Mouse (Mus musculus) intestine, embryonic 16.5 days (tissue): Measurements from ENCODE around the gene Leo1. TPM values are rescaled to one million over a fixed set of nuclear protein-coding genes. Genes with fewer than 3 reads are reported as not detected.
A peak's percentile ranks its signal among the peaks of the same experiment; 100 is the strongest.

Source experiments
- ATAC-seq: fragments of 200-750 bp; cut with Nextera tagmentation; 2 replicates; pipeline ENCODE4 v1.8.0; 2017; ENCODE audit warnings: moderate TSS enrichment, moderate library complexity
- H3K27ac ChIP-seq: fragments of 300-500 bp; sonication (generic); 2 replicates; pipeline ENCODE4 v1.5.1; 2014; ENCODE audit warnings: mild to moderate bottlenecking, low read length
- H3K27me3 ChIP-seq: fragments of 300-500 bp; sonication (generic); replicated peaks from 2 replicates; pipeline ENCODE4 v1.6.1; 2014; ENCODE audit warnings: low read length, control low read depth, mixed read lengths; ENCODE audit not compliant: control insufficient read depth, insufficient read depth
- H3K36me3 ChIP-seq: fragments of 300-500 bp; sonication (generic); 2 replicates; pipeline ENCODE4 v1.6.1; 2014; ENCODE audit warnings: low read length, control low read depth; ENCODE audit not compliant: control insufficient read depth, insufficient read depth
- H3K4me1 ChIP-seq: fragments of 300-500 bp; sonication (generic); 2 replicates; pipeline ENCODE4 v1.6.1; 2014; ENCODE audit warnings: low read length, control low read depth, mixed read lengths; ENCODE audit not compliant: control insufficient read depth, insufficient read depth
- H3K4me2 ChIP-seq: fragments of 300-500 bp; sonication (generic); 2 replicates; pipeline ENCODE4 v1.6.1; 2014; ENCODE audit warnings: low read depth, low read length, control low read depth
- H3K4me3 ChIP-seq: fragments of 300-500 bp; sonication (generic); 2 replicates; pipeline ENCODE4 v1.5.1; 2014; ENCODE audit warnings: mild to moderate bottlenecking, low read length
- H3K9ac ChIP-seq: fragments of 300-500 bp; sonication (generic); 2 replicates; pipeline ENCODE4 v1.6.1; 2014; ENCODE audit warnings: low read depth, low read length
- H3K9me3 ChIP-seq: fragments of 300-500 bp; sonication (generic); 2 replicates; pipeline ENCODE4 v1.6.1; 2016; ENCODE audit warnings: low read length, control low read depth; ENCODE audit not compliant: control insufficient read depth
- WGBS: fragments of 180-500 bp; shearing (Covaris S2); extraction: QIAGEN DNeasy Blood & Tissue Kit; methylation state at CpG from one replicate; pipeline ENCODE4 v1.1.7; 2014; 5-methylcytosine and 5-hydroxymethylcytosine counted together
- polyA plus RNA-seq: library from polyadenylated mRNA; unstranded; fragments of >200 nt; fragmentation: Nextera tagmentation; extraction: Ambion mirVana; gene quantifications from 2 replicates; pipeline ENCODE4 v1.2.1, GENCODE M21; 2015

Gene Leo1
- 26.8 and 31.1 TPM in 2 replicates for polyA plus RNA-seq

DNA sequence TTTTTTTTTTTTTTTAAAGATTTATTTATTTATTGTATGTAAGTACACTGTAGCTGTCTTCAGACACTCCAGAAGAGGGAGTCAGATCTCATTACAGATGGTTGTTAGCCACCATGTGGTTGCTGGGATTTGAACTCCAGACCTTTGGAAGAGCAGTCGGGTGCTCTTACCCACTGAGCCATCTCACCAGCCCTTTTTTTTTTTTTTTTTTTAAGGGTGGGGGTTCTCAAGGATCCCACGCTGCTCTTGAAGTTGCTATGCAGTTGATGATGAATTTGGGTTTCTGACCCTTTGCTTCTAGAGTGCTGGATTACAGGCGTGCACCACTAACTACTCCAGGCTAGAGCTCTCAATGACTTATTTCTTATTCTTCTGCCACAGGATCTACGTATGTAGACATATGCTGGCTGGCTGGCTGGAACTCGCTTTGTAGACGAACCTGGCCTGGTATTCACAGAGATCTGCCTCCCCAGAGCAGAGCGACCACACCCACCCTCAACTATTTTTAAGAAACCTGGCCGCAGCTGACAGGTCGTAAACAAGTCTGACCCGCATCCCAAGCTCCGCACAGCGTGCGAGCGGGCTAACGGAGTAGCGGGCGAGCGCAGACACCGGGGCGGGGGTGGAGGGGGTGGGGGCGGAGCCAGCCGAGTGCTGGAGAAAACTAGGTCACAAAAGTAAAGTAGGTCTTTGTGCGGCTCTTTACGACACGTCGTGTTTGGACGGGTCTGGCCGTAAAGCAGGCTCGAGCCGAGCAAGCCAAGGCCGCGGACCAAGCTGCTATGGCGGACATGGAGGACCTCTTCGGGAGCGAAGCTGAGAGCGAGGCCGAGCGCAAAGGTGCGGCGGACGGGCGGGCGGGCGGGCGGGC is at the start of gene Leo1:
TSS of gene Leo1 (plus strand) at position 729 of the 871 bp plus-strand sequence.
- Histone ChIP-seq H3K4me1 (peaks cover 8% of the 10 kb centered on the region; the same call in 1 of the 2 replicates), H3K27ac (peak within 1 kb of the TSS; percentile 77), H3K4me3 (peak within 1 kb of the TSS; percentile 85), H3K9ac (peak within 1 kb of the TSS; percentile 89), H3K9me3 (no peaks in the 10 kb centered on the region), H3K36me3 (peaks cover 7% of the 10 kb centered on the region; the same call in 1 of the 2 replicates), H3K27me3 (no peaks in the 10 kb centered on the region), H3K4me2 (peak within 1 kb of the TSS; percentile 87)
- peak; percentile 96 for ATAC-seq
- under 1% methylated on average over 44 of the region's 45 CpGs for WGBS

GRCm38 (mm10) chr9:75393251-75393650 is 48.1 kb upstream of the Leo1 start:
- 71% methylated on average over 12 of the region's 12 CpGs for WGBS
- H3K36me3 ChIP-seq = peaks cover 29% of the 10 kb centered on the region

GRCm38 (mm10) chr9:75395971-75396370 is 45.4 kb upstream of the Leo1 start:
- WGBS = 68% methylated on average over 6 of the region's 6 CpGs
- Histone ChIP-seq H3K4me2 (no peak overlapping the region), H3K36me3 (peaks cover 29% of the 10 kb centered on the region), H3K9ac (no peak overlapping the region), H3K27me3 (no peaks in the 10 kb centered on the region), H3K9me3 (no peaks in the 10 kb centered on the region), H3K4me3 (no peak overlapping the region), H3K4me1 (peaks cover 3% of the 10 kb centered on the region; the same call in 1 of the 2 replicates), H3K27ac (0 out of 2 replicates have a peak overlapping the region, but pooled peaks have one; percentile 7)
- peak; percentile 89 for ATAC-seq

More at GRCm38 (mm10) chr9:75393251-75393650, 48.1 kb upstream of the Leo1 start:
- Histone ChIP-seq H3K4me2 (no peak overlapping the region), H3K27ac (no peak overlapping the region), H3K27me3 (no peaks in the 10 kb centered on the region), H3K9ac (no peak overlapping the region), H3K4me1 (peaks cover 3% of the 10 kb centered on the region; the same call in 1 of the 2 replicates), H3K9me3 (no peaks in the 10 kb centered on the region), H3K4me3 (no peak overlapping the region)
- no peak for ATAC-seq

- Histone ChIP-seq H3K27me3 (no peaks in the 10 kb centered on the region), H3K4me3 (no peak overlapping the region), H3K36me3 (peaks cover 13% of the 10 kb centered on the region), H3K9me3 (no peaks in the 10 kb centered on the region), H3K9ac (no peak overlapping the region), H3K4me1 (peaks cover 14% of the 10 kb centered on the region; the same call in 1 of the 2 replicates), H3K4me2 (no peak overlapping the region), H3K27ac (no peak overlapping the region)
- 93% methylated on average over 4 of the region's 4 CpGs for WGBS
- no peak for ATAC-seq
Observed at GRCm38 (mm10) chr9:75399069-75399468, 42.3 kb upstream of the Leo1 start.

DNA sequence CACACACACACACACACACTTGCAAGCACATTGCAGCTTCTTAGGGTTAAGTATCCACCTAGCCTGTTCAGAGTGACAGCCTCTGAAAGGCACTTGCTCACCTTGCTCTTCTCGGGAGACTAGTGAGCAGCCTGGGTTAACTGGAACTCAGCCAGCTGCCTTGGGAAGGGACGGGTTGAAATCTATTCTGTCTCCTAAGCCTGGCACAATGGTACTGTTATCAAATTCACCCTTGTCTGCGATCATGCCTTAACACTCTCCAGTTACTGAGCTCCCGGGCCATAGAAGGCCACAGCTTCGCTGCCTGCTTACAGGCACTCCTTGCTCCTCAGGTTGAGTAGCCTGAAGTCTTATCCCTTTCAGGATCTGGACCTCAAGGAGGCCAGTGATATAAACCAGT is 40.7 kb upstream of the Leo1 start:
- Histone ChIP-seq H3K36me3 (peaks cover 11% of the 10 kb centered on the region), H3K27ac (no peak overlapping the region), H3K4me2 (no peak overlapping the region), H3K27me3 (no peaks in the 10 kb centered on the region), H3K4me1 (peaks cover 14% of the 10 kb centered on the region; the same call in 1 of the 2 replicates), H3K9me3 (no peaks in the 10 kb centered on the region), H3K9ac (no peak overlapping the region), H3K4me3 (no peak overlapping the region)
- no peak for ATAC-seq
- WGBS = 65% methylated on average over 5 of the region's 5 CpGs

- no peak for ATAC-seq
- Histone ChIP-seq H3K4me1 (peaks cover 18% of the 10 kb centered on the region), H3K36me3 (peaks cover 6% of the 10 kb centered on the region), H3K4me3 (no peak overlapping the region), H3K9ac (no peak overlapping the region), H3K9me3 (no peaks in the 10 kb centered on the region), H3K27ac (no peak overlapping the region; the same call in 1 of the 2 replicates), H3K27me3 (no peaks in the 10 kb centered on the region), H3K4me2 (0 out of 2 replicates have a peak overlapping the region, but pooled peaks have one; percentile 1)
- WGBS = 53% methylated on average over 20 of the region's 20 CpGs
Observed at GRCm38 (mm10) chr9:75401593-75402504, 39.5 kb upstream of the Leo1 start.

DNA sequence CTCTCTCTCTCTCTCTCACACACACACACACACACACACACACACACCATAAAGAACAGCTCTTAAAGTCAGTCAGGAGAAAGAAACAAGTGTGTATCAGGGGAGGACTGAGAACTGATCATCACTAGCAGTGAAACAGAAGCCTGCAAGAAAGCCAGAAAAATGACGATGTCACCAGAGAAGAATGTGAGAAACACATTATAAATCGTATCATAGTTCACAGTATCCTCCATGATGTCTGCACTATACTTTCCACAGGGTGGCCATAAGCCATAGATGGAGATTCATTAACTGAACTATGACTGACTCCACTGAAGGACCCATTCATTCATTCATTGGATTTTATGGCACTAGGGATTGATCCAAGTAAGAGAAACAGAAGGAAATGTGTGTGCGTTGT is 37.8 kb upstream of the Leo1 start:
- WGBS = 38% methylated on average over 3 of the region's 3 CpGs
- Histone ChIP-seq H3K4me3 (no peak overlapping the region), H3K9me3 (no peaks in the 10 kb centered on the region), H3K27ac (no peak overlapping the region), H3K4me2 (no peak overlapping the region), H3K27me3 (no peaks in the 10 kb centered on the region), H3K4me1 (peaks cover 21% of the 10 kb centered on the region), H3K9ac (no peak overlapping the region), H3K36me3 (no peaks in the 10 kb centered on the region)
- ATAC-seq = no peak

- Histone ChIP-seq H3K9me3 (no peaks in the 10 kb centered on the region), H3K27me3 (no peaks in the 10 kb centered on the region), H3K4me1 (peaks cover 25% of the 10 kb centered on the region), H3K4me3 (no peak overlapping the region), H3K9ac (no peak overlapping the region), H3K4me2 (no peak overlapping the region), H3K27ac (0 out of 2 replicates have a peak overlapping the region, but pooled peaks have one; percentile 4), H3K36me3 (no peaks in the 10 kb centered on the region)
- 75% methylated on average over 2 of the region's 2 CpGs for WGBS
- ATAC-seq = no peak
Observed at GRCm38 (mm10) chr9:75406121-75406520, 35.2 kb upstream of the Leo1 start.

DNA sequence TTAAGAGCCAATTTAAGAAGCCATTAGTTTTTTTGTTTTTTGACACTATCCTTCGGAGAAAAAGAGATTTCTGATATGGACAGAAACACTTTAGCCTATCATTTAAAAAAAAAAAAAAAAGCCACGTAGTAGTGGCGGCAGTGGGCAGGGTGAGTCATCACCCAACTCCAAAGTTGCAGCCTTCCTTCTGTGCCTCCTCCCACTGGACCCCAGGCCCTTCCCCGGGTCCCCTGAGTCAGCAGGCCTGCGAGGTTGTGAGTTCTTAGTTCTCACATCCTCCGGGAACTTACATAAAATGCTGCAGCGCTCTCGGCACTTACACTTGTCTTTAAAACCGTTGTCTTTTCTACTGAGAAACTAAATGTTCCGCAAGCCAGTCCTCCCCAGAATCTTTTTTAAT is 33.5 kb upstream of the Leo1 start:
- H3K9ac ChIP-seq = peak overlapping the region; percentile 54
- WGBS = 13% methylated on average over 10 of the region's 10 CpGs
- peaks cover 19% of the 10 kb centered on the region for H3K4me1 ChIP-seq
- H3K9me3 ChIP-seq = no peaks in the 10 kb centered on the region
- no peaks in the 10 kb centered on the region for H3K36me3 ChIP-seq
- H3K27ac ChIP-seq = no peak overlapping the region
- peak overlapping the region; percentile 29 for H3K4me3 ChIP-seq
- peak overlapping the region; percentile 54 for H3K4me2 ChIP-seq
- no peak for ATAC-seq
- no peaks in the 10 kb centered on the region for H3K27me3 ChIP-seq
